Mouse (Mus musculus): Measurements from ENCODE around the gene Adcy7. TPM values are rescaled to one million over a fixed set of nuclear protein-coding genes. Genes with fewer than 3 reads are reported as not detected.

Adcy7 gene
- polyA plus RNA-seq, 1 experiment = 16.1 TPM

DNA sequence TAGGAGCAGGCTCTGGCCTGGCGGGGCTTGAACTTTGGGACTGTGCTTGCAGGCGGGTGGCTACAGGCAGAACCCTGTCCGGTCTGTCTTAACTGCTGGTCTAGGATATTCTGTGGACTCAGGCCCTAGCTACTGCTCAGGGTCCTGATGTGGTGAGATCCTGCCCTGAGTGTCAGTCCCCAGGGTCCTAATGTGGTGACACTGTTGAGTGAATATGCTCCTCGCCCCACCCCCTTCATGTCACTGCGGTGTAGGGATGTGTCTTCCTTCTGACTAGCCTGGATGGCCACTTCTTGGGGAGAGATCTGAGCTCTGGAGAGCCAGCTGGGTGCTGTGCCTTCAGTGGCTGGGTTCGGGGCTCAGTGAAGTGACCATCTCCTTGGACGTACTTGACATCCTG, 37.7 kb downstream of the Adcy7 start:
- TF ChIP-seq POLR2A (IDR thresholded peaks at IDR 0.05; ENCODE audit: low read depth, low read length) (no peak), CTCF (IDR thresholded peaks at IDR 0.05; ENCODE audit: borderline replicate concordance, insufficient read depth, low read length) (no peak)
- H3K27ac ChIP-seq (ENCODE audit: insufficient read depth, low read length) = no peak overlapping the region
- H3K4me1 ChIP-seq (ENCODE audit: control insufficient read depth, insufficient read depth, low read length) = no peaks in the 10 kb centered on the region
- no peak overlapping the region for H3K4me3 ChIP-seq (ENCODE audit: insufficient read depth, low read length)

DNA sequence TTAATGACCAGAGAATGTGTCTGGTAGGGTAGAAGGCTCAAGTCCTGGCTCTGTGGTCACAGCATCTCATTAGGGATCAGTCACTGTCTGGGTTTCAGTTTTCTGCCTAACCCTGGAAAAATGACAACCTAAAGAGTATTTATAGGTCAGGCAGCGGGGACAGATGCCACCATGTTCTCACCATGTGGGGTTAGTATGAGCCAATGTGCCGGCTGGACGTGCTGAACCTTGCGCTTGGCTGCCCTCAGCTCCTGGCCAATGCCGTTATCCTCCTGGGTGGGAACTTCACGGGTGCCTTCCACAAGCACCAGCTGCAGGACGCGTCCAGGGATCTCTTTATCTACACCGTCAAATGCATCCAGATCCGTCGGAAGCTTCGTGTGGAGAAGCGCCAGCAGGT, 38.1 kb downstream of the Adcy7 start:
- H3K27ac ChIP-seq (ENCODE audit: insufficient read depth, low read length) = no peak overlapping the region
- no peak for TF ChIP-seq POLR2A (IDR thresholded peaks at IDR 0.05; ENCODE audit: low read depth, low read length)
- TF ChIP-seq CTCF (IDR thresholded peaks at IDR 0.05; ENCODE audit: borderline replicate concordance, insufficient read depth, low read length) = no peak
- H3K4me3 ChIP-seq (ENCODE audit: insufficient read depth, low read length) = no peak overlapping the region

DNA sequence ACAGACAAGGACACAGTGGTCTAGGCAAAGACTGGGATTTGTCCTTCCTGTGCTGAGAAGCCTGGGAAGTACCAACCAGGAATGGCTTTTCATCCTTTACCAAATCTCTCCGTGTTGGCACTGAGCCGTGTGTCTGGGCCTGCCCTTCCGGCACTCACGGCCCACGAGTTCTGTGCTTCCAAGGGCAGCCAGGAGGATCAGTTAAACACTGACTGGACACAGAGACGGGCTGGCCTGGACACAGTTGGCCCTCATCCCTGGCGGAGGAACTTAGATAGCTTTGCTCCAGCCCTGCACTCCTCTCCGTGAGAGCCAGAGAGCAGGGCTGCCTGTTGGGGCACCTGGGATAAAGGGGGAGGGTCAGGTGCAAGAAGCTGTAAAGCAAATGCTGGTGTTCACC, 40.8 kb downstream of the Adcy7 start:
- TF ChIP-seq CTCF (IDR thresholded peaks at IDR 0.05; ENCODE audit: borderline replicate concordance, insufficient read depth, low read length) (no peak), POLR2A (IDR thresholded peaks at IDR 0.05; ENCODE audit: low read depth, low read length) (no peak)
- H3K4me1 ChIP-seq (ENCODE audit: control insufficient read depth, insufficient read depth, low read length) = peaks cover 11% of the 10 kb centered on the region; the same call in 1 of the 2 replicates
- H3K27ac ChIP-seq (ENCODE audit: insufficient read depth, low read length) = no peak overlapping the region
- H3K4me3 ChIP-seq (ENCODE audit: insufficient read depth, low read length) = no peak overlapping the region

More for the DNA sequence above, 38.1 kb downstream of the Adcy7 start:
- no peaks in the 10 kb centered on the region for H3K4me1 ChIP-seq (ENCODE audit: control insufficient read depth, insufficient read depth, low read length)

DNA sequence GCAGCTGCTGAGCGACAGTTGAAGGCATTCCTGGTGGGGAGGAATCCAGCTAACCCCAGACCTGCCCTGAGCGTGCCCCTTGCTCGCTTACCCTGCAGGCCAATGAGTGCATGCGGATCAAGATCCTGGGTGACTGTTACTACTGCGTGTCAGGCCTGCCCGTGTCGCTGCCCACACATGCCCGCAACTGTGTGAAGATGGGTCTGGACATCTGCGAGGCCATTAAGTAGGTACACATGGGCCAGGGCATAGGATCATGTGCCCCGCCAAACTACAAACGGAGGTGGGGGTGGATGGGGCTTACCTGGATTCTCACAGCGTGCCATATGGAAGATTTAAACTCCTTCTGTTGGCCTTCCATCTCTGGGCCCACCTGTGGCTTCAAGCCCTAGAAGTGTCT, 41.8 kb downstream of the Adcy7 start:
- Histone ChIP-seq H3K4me1 (ENCODE audit: control insufficient read depth, insufficient read depth, low read length) (peaks cover 11% of the 10 kb centered on the region; the same call in 1 of the 2 replicates), H3K27ac (ENCODE audit: insufficient read depth, low read length) (no peak overlapping the region), H3K4me3 (ENCODE audit: insufficient read depth, low read length) (no peak overlapping the region)
- no peak for TF ChIP-seq POLR2A (IDR thresholded peaks at IDR 0.05; ENCODE audit: low read depth, low read length)
- TF ChIP-seq CTCF (IDR thresholded peaks at IDR 0.05; ENCODE audit: borderline replicate concordance, insufficient read depth, low read length) = no peak

DNA sequence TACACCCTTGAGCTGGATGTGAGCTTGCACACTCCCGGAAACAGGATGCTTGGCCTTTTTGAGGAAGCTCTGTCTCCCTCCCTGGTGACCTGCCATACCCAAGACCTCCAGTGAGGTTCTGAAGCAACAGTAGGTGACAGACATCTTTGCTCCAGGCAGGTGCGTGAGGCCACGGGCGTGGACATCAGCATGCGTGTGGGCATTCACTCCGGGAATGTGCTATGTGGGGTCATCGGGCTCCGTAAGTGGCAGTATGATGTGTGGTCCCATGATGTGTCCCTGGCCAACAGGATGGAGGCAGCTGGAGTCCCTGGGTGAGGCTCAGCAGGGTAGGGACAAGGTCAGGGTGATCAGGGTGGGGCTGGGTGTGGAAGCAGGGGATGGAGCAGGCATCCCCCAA, 43.1 kb downstream of the Adcy7 start:
- TF ChIP-seq POLR2A (IDR thresholded peaks at IDR 0.05; ENCODE audit: low read depth, low read length) (no peak), CTCF (IDR thresholded peaks at IDR 0.05; ENCODE audit: borderline replicate concordance, insufficient read depth, low read length) (no peak)
- Histone ChIP-seq H3K4me3 (ENCODE audit: insufficient read depth, low read length) (no peak overlapping the region), H3K4me1 (ENCODE audit: control insufficient read depth, insufficient read depth, low read length) (peaks cover 11% of the 10 kb centered on the region; the same call in 1 of the 2 replicates), H3K27ac (ENCODE audit: insufficient read depth, low read length) (no peak overlapping the region)

DNA sequence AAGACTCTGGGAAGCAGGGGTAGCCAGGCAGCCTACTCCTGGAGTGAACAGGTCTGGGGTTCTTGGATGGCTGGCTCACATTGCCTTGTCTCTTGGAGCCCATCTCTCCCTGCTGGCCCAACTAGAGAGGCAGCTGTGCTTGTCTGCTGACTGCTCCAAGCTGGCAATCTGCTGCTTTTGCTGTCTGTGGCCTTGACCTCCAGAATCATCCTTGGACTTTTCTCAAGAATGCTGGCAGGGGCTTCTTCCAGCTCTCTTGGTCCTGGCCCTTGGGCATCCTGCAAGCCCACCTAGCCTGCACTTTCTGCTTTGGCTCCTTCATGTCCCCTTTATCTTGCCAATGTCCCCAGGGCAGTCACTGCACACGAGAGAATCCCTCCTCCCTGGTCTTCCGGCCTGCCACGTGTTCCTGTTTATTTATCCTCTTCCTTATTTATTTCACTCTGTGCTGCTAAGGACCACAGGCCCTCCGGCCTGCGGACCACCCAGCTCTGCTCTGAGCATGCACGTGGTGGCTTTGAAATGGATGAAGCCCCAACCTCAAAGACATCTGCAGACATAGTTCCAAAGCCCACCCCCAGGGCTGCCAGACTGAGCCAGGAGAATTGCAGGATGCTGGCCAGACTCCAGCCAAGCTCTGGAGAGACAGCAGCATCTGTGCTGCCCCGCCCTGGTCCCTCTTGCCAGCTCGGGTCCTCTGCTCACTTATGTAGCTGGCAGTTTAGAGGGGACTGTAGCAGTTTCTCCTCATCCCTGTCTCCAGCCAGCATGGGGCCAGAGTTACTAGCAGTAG, 44.1 kb downstream of the Adcy7 start:
- TF ChIP-seq CTCF (IDR thresholded peaks at IDR 0.05; ENCODE audit: borderline replicate concordance, insufficient read depth, low read length) (no peak), POLR2A (IDR thresholded peaks at IDR 0.05; ENCODE audit: low read depth, low read length) (no peak)
- Histone ChIP-seq H3K4me3 (ENCODE audit: insufficient read depth, low read length) (no peak overlapping the region), H3K27ac (ENCODE audit: insufficient read depth, low read length) (peak overlapping the region; percentile 21; the same call in 1 of the 2 replicates), H3K4me1 (ENCODE audit: control insufficient read depth, insufficient read depth, low read length) (peaks cover 11% of the 10 kb centered on the region; the same call in 1 of the 2 replicates)

DNA sequence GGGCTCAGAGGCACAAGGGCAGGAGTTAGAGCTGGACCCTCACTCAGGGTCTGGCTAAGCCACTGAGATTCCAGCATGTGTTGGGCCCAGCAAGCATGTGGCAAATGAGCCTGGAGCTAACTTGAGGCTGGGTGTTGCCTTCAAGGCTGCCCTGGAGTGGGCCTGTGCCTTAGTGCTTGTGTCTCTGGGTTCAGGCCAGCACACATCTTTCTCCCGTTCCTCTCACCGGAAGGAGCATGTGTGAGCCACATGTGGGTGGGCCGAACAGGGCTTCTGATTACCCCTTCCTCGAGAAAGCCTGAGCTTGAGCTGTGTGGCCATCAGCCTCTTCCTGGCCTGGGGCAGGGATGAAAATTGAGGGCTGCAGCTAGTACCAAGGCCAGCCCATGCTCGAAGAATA, 45.1 kb downstream of the Adcy7 start:
- Histone ChIP-seq H3K4me1 (ENCODE audit: control insufficient read depth, insufficient read depth, low read length) (peaks cover 11% of the 10 kb centered on the region; the same call in 1 of the 2 replicates), H3K4me3 (ENCODE audit: insufficient read depth, low read length) (no peak overlapping the region), H3K27ac (ENCODE audit: insufficient read depth, low read length) (peak overlapping the region; percentile 21; the same call in 1 of the 2 replicates)
- TF ChIP-seq POLR2A (IDR thresholded peaks at IDR 0.05; ENCODE audit: low read depth, low read length) = no peak
- no peak for TF ChIP-seq CTCF (IDR thresholded peaks at IDR 0.05; ENCODE audit: borderline replicate concordance, insufficient read depth, low read length)

DNA sequence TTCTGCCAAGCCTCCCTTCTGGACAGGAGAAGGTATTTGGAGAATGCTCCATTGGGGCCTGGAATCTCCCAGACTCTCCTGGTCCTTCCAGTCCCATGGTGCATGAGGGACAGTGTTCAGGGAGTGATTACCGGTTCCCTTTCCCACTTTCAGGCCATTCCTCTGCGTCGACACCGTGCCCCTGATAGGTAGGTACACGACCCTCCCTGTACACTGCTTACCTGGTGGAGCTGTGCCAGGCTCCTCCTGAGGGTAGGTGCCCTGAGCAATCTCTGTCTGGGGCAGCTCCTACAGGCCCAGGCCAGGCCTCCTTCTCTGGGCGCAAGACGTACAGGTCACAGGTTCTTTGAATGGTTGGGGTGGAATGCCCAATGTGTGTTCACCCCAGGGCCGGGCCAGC, 45.9 kb downstream of the Adcy7 start:
- TF ChIP-seq POLR2A (IDR thresholded peaks at IDR 0.05; ENCODE audit: low read depth, low read length) = no peak
- TF ChIP-seq CTCF (IDR thresholded peaks at IDR 0.05; ENCODE audit: borderline replicate concordance, insufficient read depth, low read length) = no peak
- Histone ChIP-seq H3K4me3 (ENCODE audit: insufficient read depth, low read length) (no peak overlapping the region), H3K27ac (ENCODE audit: insufficient read depth, low read length) (no peak overlapping the region), H3K4me1 (ENCODE audit: control insufficient read depth, insufficient read depth, low read length) (peaks cover 11% of the 10 kb centered on the region; the same call in 1 of the 2 replicates)

DNA sequence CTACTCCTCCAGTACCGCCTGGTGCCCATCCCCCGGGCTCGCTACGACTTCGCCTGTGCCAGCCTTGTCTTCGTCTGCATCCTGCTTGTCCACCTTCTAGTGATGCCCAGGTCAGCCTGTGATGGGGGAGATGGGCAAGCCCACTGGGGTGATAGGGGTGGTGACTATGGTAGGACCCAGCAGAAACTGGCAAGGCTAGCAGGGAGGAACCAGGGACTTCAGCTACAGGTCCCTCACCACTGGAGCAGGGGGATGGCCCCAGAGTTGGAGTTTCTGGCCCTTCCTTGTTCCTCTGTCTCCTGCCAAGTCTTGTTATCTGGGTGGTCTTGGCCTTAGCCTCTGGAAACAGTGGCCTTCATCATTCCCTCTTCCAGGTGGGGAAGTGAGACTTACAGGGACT, 47.9 kb downstream of the Adcy7 start:
- Histone ChIP-seq H3K4me1 (ENCODE audit: control insufficient read depth, insufficient read depth, low read length) (peaks cover 11% of the 10 kb centered on the region; the same call in 1 of the 2 replicates), H3K4me3 (ENCODE audit: insufficient read depth, low read length) (no peak overlapping the region), H3K27ac (ENCODE audit: insufficient read depth, low read length) (no peak overlapping the region)
- TF ChIP-seq POLR2A (IDR thresholded peaks at IDR 0.05; ENCODE audit: low read depth, low read length) = no peak
- TF ChIP-seq CTCF (IDR thresholded peaks at IDR 0.05; ENCODE audit: borderline replicate concordance, insufficient read depth, low read length) = no peak

DNA sequence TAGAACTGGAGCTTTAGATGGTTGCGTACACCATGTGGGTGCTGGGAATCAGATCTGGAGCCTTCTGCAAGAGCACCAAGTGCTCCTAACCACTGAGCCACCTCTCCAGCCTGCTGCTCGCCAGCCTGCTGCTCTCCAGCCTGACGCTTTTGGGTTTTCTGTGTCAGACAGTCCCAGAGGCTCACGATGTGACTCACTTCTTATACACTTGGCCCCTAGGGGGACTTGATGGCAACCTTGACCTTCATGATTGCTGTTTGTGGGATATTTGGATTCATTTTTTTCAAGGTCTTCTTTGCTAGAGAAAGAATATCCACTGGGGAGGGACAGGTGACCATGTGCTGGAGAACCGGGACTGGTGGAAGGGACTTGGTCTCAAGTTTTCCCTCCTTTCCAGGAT, 49.2 kb downstream of the Adcy7 start:
- Histone ChIP-seq H3K4me3 (ENCODE audit: insufficient read depth, low read length) (no peak overlapping the region), H3K27ac (ENCODE audit: insufficient read depth, low read length) (no peak overlapping the region), H3K4me1 (ENCODE audit: control insufficient read depth, insufficient read depth, low read length) (peaks cover 8% of the 10 kb centered on the region; the same call in 1 of the 2 replicates)
- no peak for TF ChIP-seq POLR2A (IDR thresholded peaks at IDR 0.05; ENCODE audit: low read depth, low read length)
- TF ChIP-seq CTCF (IDR thresholded peaks at IDR 0.05; ENCODE audit: borderline replicate concordance, insufficient read depth, low read length) = no peak
